Mouse (Mus musculus) left cerebral cortex, adult 2 months (tissue): Measurements from ENCODE around the gene 4930469K13Rik. TPM values are rescaled to one million over a fixed set of nuclear protein-coding genes. Genes with fewer than 3 reads are reported as not detected.

Experiments used
- DNase-seq, 2 experiments: peaks; one replicate each; pipeline ENCODE4 v3.0.0; 2021 to 2022; ENCODE audit warnings: low spot score in 2 of 2, mixed read lengths in 1 of 2; ENCODE audit errors: extremely low spot score in 1 of 2
- H3K27ac ChIP-seq: fragments of 200-600 bp; 2 replicates; pipeline ENCODE4 v1.8.1; 2022
- H3K4me3 ChIP-seq: fragments of 200-600 bp; 2 replicates; pipeline ENCODE4 v1.8.1; 2022
- CTCF ChIP-seq: fragments of 200-600 bp; IDR thresholded peaks from 2 replicates; pipeline ENCODE4 v1.8.1; 2022; ENCODE audit warnings: antibody characterized with exemption, mild to moderate bottlenecking, moderate library complexity
- intact Hi-C: fragments of 180-260 bp; cut with DNase I; formaldehyde crosslinking; loops from one replicate; pipeline ENCODE4 v1.15.1; 2025
- total RNA-seq, 2 experiments: library from RNA; stranded (reverse); gene quantifications; 2 replicates each; pipeline ENCODE4 v1.2.3; 2021

The 4930469K13Rik gene
- total RNA-seq, 2 experiments from 2014 or later: not detected

- intact Hi-C loops: no loop called here
- Histone ChIP-seq H3K27ac (no peak within 1 kb of the TSS), H3K4me3 (no peak within 1 kb of the TSS)
Observed at GRCm38 (mm10) chr11:33962688-33963407, 135.5 kb downstream of the 4930469K13Rik start, which contains the start of gene Kcnmb1. TSS of gene Kcnmb1 (plus strand) at chr11:33963013.

GRCm38 (mm10) chr11:33962178-33962577, 136.2 kb downstream of the 4930469K13Rik start:
- H3K27ac ChIP-seq: no peak overlapping the region
- no peak for TF ChIP-seq CTCF
- DNase-seq: no peak
- no peak overlapping the region for H3K4me3 ChIP-seq
- intact Hi-C loops: no loop called here

More at GRCm38 (mm10) chr11:33962688-33963407, 135.5 kb downstream of the 4930469K13Rik start, which contains the start of gene Kcnmb1:
- no peak for TF ChIP-seq CTCF
- no peak for DNase-seq

GRCm38 (mm10) chr11:33958713-33959112, 139.6 kb downstream of the 4930469K13Rik start:
- DNase-seq: no peak
- intact Hi-C loops: loop anchor here (5.0 kb wide), 1 partner anchor 254 kb away; no protein-coding TSS in a partner anchor
- peak; percentile 58 for TF ChIP-seq CTCF
- H3K4me3 ChIP-seq: no peak overlapping the region
- H3K27ac ChIP-seq: no peak overlapping the region

GRCm38 (mm10) chr11:33957595-33957994, 140.8 kb downstream of the 4930469K13Rik start:
- intact Hi-C loops: loop anchor here (5.0 kb wide), 1 partner anchor 255 kb away; no protein-coding TSS in a partner anchor
- Histone ChIP-seq H3K4me3 (no peak overlapping the region), H3K27ac (no peak overlapping the region)
- no peak for DNase-seq
- TF ChIP-seq CTCF: no peak

GRCm38 (mm10) chr11:33956623-33957022, 141.7 kb downstream of the 4930469K13Rik start:
- intact Hi-C loops: loop anchor here (5.0 kb wide), 1 partner anchor 256 kb away; no protein-coding TSS in a partner anchor
- no peak for DNase-seq
- Histone ChIP-seq H3K4me3 (no peak overlapping the region), H3K27ac (no peak overlapping the region)
- no peak for TF ChIP-seq CTCF

GRCm38 (mm10) chr11:33955982-33956381, 142.4 kb downstream of the 4930469K13Rik start:
- no peak for TF ChIP-seq CTCF
- intact Hi-C loops: loop anchor here (5.0 kb wide), 1 partner anchor 256 kb away; no protein-coding TSS in a partner anchor
- DNase-seq: no peak
- Histone ChIP-seq H3K27ac (no peak overlapping the region), H3K4me3 (no peak overlapping the region)

- intact Hi-C loops: no loop called here
- no peak overlapping the region for H3K27ac ChIP-seq
- no peak overlapping the region for H3K4me3 ChIP-seq
- DNase-seq: no peak
- TF ChIP-seq CTCF: no peak
Observed at GRCm38 (mm10) chr11:33951684-33952625, 146.4 kb downstream of the 4930469K13Rik start.

GRCm38 (mm10) chr11:33951155-33951554, 147.2 kb downstream of the 4930469K13Rik start:
- Histone ChIP-seq H3K4me3 (no peak overlapping the region), H3K27ac (no peak overlapping the region)
- no peak for TF ChIP-seq CTCF
- DNase-seq: no peak
- intact Hi-C loops: no loop called here

- TF ChIP-seq CTCF: no peak
- Histone ChIP-seq H3K27ac (no peak overlapping the region), H3K4me3 (no peak overlapping the region)
- DNase-seq: no peak
- intact Hi-C loops: no loop called here
Observed at GRCm38 (mm10) chr11:33946501-33946900, 151.9 kb downstream of the 4930469K13Rik start.

- no peak for DNase-seq
- intact Hi-C loops: no loop called here
- Histone ChIP-seq H3K27ac (no peak overlapping the region), H3K4me3 (no peak overlapping the region)
- no peak for TF ChIP-seq CTCF
Observed at GRCm38 (mm10) chr11:33944786-33945328, 153.5 kb downstream of the 4930469K13Rik start.

GRCm38 (mm10) chr11:33944067-33944785, 154.1 kb downstream of the 4930469K13Rik start:
- DNase-seq: no peak
- Histone ChIP-seq H3K27ac (no peak overlapping the region), H3K4me3 (no peak overlapping the region)
- peak; percentile 27 for TF ChIP-seq CTCF
- intact Hi-C loops: no loop called here
